In the genomic region with DNA sequence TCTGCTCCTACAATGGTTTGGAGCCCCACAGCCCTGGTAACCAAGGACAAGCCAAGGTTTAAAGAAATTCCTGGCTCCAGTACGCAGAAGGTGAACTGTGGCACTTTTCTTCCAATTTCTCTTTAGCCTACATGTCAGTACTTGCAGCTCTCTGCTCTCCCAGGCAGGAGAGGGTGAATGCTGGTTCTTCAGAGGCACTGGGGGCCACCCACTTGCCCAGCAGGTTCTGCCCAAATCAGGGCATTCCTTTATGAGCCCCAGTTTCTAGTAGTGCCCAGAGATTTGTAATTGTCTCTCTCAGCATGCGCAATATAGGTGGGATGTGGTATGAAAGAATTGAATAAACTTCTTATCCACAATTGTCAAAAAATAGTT, we compare ENCODE assay signal across 8 mouse cellular contexts. TPM values are rescaled to one million over a fixed set of nuclear protein-coding genes. Genes with fewer than 3 reads are reported as not detected.
DNase-seq lines count a peak whose midpoint lies in the region; ATAC-seq and TF ChIP-seq lines count a peak whose summit lies in the region.

No protein-coding gene starts in this region.

- no peaks in the 10 kb centered on the region for H3K36me3 ChIP-seq in heart, embryonic 10.5 days
- H3K36me3 ChIP-seq in spleen, adult 2 months (ENCODE audit: control insufficient read depth, insufficient read depth, low read length): no peaks in the 10 kb centered on the region
- no peaks in the 10 kb centered on the region for H3K36me3 ChIP-seq in limb, embryonic 12.5 days
- no peaks in the 10 kb centered on the region for H3K36me3 ChIP-seq in stomach, embryonic 16.5 days (ENCODE audit: control insufficient read depth, insufficient read depth, low read length)

- no peak for ATAC-seq in limb, embryonic 12.5 days (ENCODE audit: insufficient number of reproducible peaks, insufficient read depth, low FRiP score, low TSS enrichment, low read depth)
- peak; percentile 56; the same call in 1 of the 2 replicates for ATAC-seq in stomach, embryonic 16.5 days (ENCODE audit: insufficient read depth, low FRiP score)

- 60% methylated on average over 2 of the region's 2 CpGs for WGBS in heart, embryonic 10.5 days
- 98% methylated on average over 2 of the region's 2 CpGs for WGBS in spleen, adult 2 months
- WGBS in limb, embryonic 12.5 days: 51% methylated on average over 2 of the region's 2 CpGs
- 65% methylated on average over 2 of the region's 2 CpGs for WGBS in stomach, embryonic 16.5 days

- H3K4me1 ChIP-seq in heart, embryonic 10.5 days: peaks cover 25% of the 10 kb centered on the region
- peaks cover 15% of the 10 kb centered on the region for H3K4me1 ChIP-seq in spleen, adult 2 months (ENCODE audit: control insufficient read depth, insufficient read depth, insufficient read length)
- H3K4me1 ChIP-seq in limb, embryonic 12.5 days (replicated peaks): peaks cover 28% of the 10 kb centered on the region
- 0 out of 2 replicates have a peak, but pooled peaks cover 3% of the 10 kb centered on the region for H3K4me1 ChIP-seq in stomach, embryonic 16.5 days (ENCODE audit: control insufficient read depth, insufficient read depth, low read length)

- H3K9me3 ChIP-seq in heart, embryonic 10.5 days: no peaks in the 10 kb centered on the region
- H3K9me3 ChIP-seq in limb, embryonic 12.5 days: no peaks in the 10 kb centered on the region
- no peaks in the 10 kb centered on the region for H3K9me3 ChIP-seq in stomach, embryonic 16.5 days (replicated peaks; ENCODE audit: control insufficient read depth, low read length)

- DNase-seq in heart, embryonic 10.5 days (ENCODE audit: low spot score): no peak
- no peak for DNase-seq in heart, postnatal 14 days
- no peak for DNase-seq in spleen, adult 2 months (ENCODE audit: low read depth in 1 of 2, low spot score in 2 of 2)
- DNase-seq in spleen, postnatal 14 days (ENCODE audit: low spot score in 2 of 2): no peak
- no peak for DNase-seq in embryo, embryonic 10 days (ENCODE audit: low spot score)
- no peak for DNase-seq in cerebellum, adult 18-20 months

- H3K9ac ChIP-seq in limb, embryonic 12.5 days (replicated peaks): no peak overlapping the region
- no peak overlapping the region for H3K9ac ChIP-seq in stomach, embryonic 16.5 days (ENCODE audit: low read length)

- H3K27me3 ChIP-seq in heart, embryonic 10.5 days (ENCODE audit: insufficient read depth, poor library complexity, severe bottlenecking): no peaks in the 10 kb centered on the region
- no peaks in the 10 kb centered on the region for H3K27me3 ChIP-seq in spleen, adult 2 months (ENCODE audit: control insufficient read depth, insufficient read depth, low read length)
- H3K27me3 ChIP-seq in limb, embryonic 12.5 days: no peaks in the 10 kb centered on the region
- no peaks in the 10 kb centered on the region for H3K27me3 ChIP-seq in stomach, embryonic 16.5 days (ENCODE audit: control insufficient read depth, insufficient read depth, low read length)

- TF ChIP-seq POLR2A in spleen, adult 2 months (IDR thresholded peaks at IDR 0.05; ENCODE audit: low read depth, low read length): no peak

- H3K4me3 ChIP-seq in heart, embryonic 10.5 days: peak overlapping the region; percentile 47
- H3K4me3 ChIP-seq in spleen, adult 2 months (ENCODE audit: extremely low read depth, insufficient read depth, insufficient read length): no peak overlapping the region
- H3K4me3 ChIP-seq in limb, embryonic 12.5 days (replicated peaks): no peak overlapping the region
- H3K4me3 ChIP-seq in stomach, embryonic 16.5 days (replicated peaks; ENCODE audit: low read length): no peak overlapping the region

- H3K27ac ChIP-seq in heart, embryonic 10.5 days: peak overlapping the region; percentile 77
- peak overlapping the region; percentile 17; the same call in 1 of the 2 replicates for H3K27ac ChIP-seq in spleen, adult 2 months (ENCODE audit: insufficient read depth, low read length)
- peak overlapping the region; percentile 56; the same call in 1 of the 2 replicates for H3K27ac ChIP-seq in limb, embryonic 12.5 days
- H3K27ac ChIP-seq in stomach, embryonic 16.5 days (ENCODE audit: low read length): peak overlapping the region; percentile 81

- peak overlapping the region; percentile 48 for H3K4me2 ChIP-seq in limb, embryonic 12.5 days
- peak overlapping the region; percentile 39 for H3K4me2 ChIP-seq in stomach, embryonic 16.5 days (ENCODE audit: low read depth, low read length)

- intact Hi-C loops in heart, postnatal 14 days (cut with DNase I): no loop called here

- TF ChIP-seq CTCF in spleen, adult 2 months (IDR thresholded peaks at IDR 0.05; ENCODE audit: extremely low read depth, insufficient read depth, insufficient read length, insufficient replicate concordance): no peak

RNA-seq across cellular contexts. Expression of a gene that starts 32.5 kb away (rescaled TPM):
- polyA plus RNA-seq in heart, embryonic 10.5 days (2016; fragmentation: Nextera tagmentation; extraction: Ambion mirVana): 10.2 and 12.3 TPM in 2 replicates
- 10 to 100 TPM; 11.5 to 12.1 TPM for total RNA-seq in heart, postnatal 14 days (2021)
- polyA plus RNA-seq in spleen, adult 2 months (2012; rRNA removed): 32.6 and 33.3 TPM in 2 replicates
- 8.5 TPM in 2 replicates for polyA plus RNA-seq in limb, embryonic 12.5 days (2016; fragmentation: Nextera tagmentation; extraction: Ambion mirVana)
- 8.9 and 10.2 TPM in 2 replicates for polyA plus RNA-seq in stomach, embryonic 16.5 days (2015; fragmentation: Nextera tagmentation; extraction: Ambion mirVana)

Comparison
In these comparisons a context has a peak if more than half of its experiments do, and no peak if none do; other contexts are left out.
1. H3K27ac ChIP-seq: peak in every context shown above with its lines; median percentile 81 in stomach, embryonic 16.5 days; 77 in heart, embryonic 10.5 days; 56 in limb, embryonic 12.5 days; 17 in spleen, adult 2 months.